Mouse (Mus musculus) kidney, embryonic 16.5 days (tissue): ENCODE data around the gene Utp6. TPM values are rescaled to one million over a fixed set of nuclear protein-coding genes. Genes with fewer than 3 reads are reported as not detected.

Experiments used
- ATAC-seq: fragments of 200-750 bp; cut with Nextera tagmentation; 2 replicates; pipeline ENCODE4 v1.8.0; 2017; ENCODE audit warnings: moderate TSS enrichment; ENCODE audit not compliant: low FRiP score, low TSS enrichment
- H3K27ac ChIP-seq: fragments of 300-500 bp; sonication (generic); 2 replicates; pipeline ENCODE4 v1.5.1; 2014; ENCODE audit warnings: low read length
- H3K27me3 ChIP-seq: fragments of 300-500 bp; sonication (generic); 2 replicates; pipeline ENCODE4 v1.6.1; 2014; ENCODE audit warnings: low read length, control low read depth, mixed read lengths; ENCODE audit not compliant: insufficient read depth
- H3K36me3 ChIP-seq: fragments of 300-500 bp; sonication (generic); 2 replicates; pipeline ENCODE4 v1.6.1; 2014; ENCODE audit warnings: low read length, control low read depth, mixed read lengths; ENCODE audit not compliant: insufficient read depth
- H3K4me1 ChIP-seq: fragments of 300-500 bp; sonication (generic); 2 replicates; pipeline ENCODE4 v1.6.1; 2014; ENCODE audit warnings: low read length, control low read depth, mixed read lengths; ENCODE audit not compliant: insufficient read depth
- H3K4me2 ChIP-seq: fragments of 300-500 bp; sonication (generic); replicated peaks from 2 replicates; pipeline ENCODE4 v1.6.1; 2014; ENCODE audit warnings: low read depth, low read length
- H3K4me3 ChIP-seq: fragments of 300-500 bp; sonication (generic); 2 replicates; pipeline ENCODE4 v1.5.1; 2014; ENCODE audit warnings: mild to moderate bottlenecking, low read length
- H3K9ac ChIP-seq: fragments of 300-500 bp; sonication (generic); replicated peaks from 2 replicates; pipeline ENCODE4 v1.6.1; 2014; ENCODE audit warnings: low read length
- H3K9me3 ChIP-seq: fragments of 300-500 bp; sonication (generic); 2 replicates; pipeline ENCODE4 v1.6.1; 2016; ENCODE audit warnings: low read length, control low read depth
- WGBS: fragments of 180-500 bp; shearing (Covaris S2); extraction: QIAGEN DNeasy Blood & Tissue Kit; methylation state at CpG from one replicate; pipeline ENCODE4 v1.1.7; 2014; 5-methylcytosine and 5-hydroxymethylcytosine counted together
- polyA plus RNA-seq: library from polyadenylated mRNA; unstranded; fragments of >200 nt; fragmentation: Nextera tagmentation; extraction: Ambion mirVana; gene quantifications from 2 replicates; pipeline ENCODE4 v1.2.1, GENCODE M21; 2015

Gene Utp6
- polyA plus RNA-seq, 1 experiment from 2014 or later, result 48.7 TPM

DNA sequence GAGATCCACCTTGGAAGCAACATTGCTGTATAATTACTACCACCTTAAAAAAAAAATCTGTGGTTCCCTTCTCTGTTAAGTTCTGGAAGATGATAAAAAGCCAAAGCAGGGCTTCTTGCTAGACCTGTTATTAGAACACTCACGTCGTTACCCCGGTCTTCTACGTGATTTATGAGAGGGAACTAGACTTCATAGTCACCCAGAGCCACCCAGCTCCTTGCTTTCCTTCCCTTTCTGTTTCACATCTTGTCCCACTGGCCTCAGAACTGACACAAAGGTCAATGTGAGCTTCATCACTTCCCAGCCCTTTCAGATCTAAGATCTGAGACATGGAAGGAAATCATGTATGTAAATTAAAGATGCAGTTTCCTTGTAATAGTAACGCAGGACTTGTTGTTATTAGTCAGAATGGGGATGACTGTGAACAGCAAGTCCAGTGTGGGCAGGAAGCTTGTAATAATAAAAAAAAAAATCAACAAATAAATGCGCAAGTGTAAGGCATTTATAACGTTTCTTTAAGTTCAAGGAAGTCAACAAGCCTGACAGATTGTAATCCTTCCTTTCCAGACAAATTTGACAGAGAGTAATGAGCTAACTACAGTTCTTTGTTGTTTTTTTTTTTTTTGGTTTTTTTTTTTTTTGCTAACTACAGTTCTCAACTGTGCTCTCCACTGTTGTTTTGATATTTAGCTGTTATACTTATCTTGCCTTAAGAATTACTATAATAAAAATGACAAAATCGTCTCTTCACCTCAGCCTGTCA, 1.2 kb upstream of the Utp6 start:
- Histone ChIP-seq H3K4me1 (peaks cover 14% of the 10 kb centered on the region), H3K36me3 (peaks cover 10% of the 10 kb centered on the region; the same call in 1 of the 2 replicates), H3K27ac (no peak overlapping the region), H3K27me3 (no peaks in the 10 kb centered on the region; the same call in 1 of the 2 replicates), H3K4me2 (peak overlapping the region; percentile 77), H3K9ac (0 out of 2 replicates have a peak overlapping the region, but pooled peaks have one; percentile 41), H3K4me3 (no peak overlapping the region; the same call in 1 of the 2 replicates), H3K9me3 (no peaks in the 10 kb centered on the region)
- 27% methylated on average over 8 of the region's 8 CpGs for WGBS
- no peak for ATAC-seq

DNA sequence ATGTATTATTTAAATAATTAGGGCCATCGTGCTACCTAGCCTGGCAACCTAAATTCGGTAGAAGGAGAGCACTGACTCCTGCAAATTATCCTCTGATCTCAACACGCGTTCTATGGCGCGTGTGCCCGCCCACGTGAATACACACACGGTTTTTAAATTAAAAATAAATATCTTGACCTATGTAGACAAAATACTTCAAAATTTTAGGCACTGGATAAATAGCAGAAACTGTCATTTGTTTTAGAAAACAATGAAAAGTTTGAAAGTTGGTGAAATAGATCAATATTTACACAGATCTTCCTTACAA, 640 bp upstream of the Utp6 start:
- ATAC-seq, result no peak
- H3K4me2 ChIP-seq, result peak overlapping the region; percentile 77

DNA sequence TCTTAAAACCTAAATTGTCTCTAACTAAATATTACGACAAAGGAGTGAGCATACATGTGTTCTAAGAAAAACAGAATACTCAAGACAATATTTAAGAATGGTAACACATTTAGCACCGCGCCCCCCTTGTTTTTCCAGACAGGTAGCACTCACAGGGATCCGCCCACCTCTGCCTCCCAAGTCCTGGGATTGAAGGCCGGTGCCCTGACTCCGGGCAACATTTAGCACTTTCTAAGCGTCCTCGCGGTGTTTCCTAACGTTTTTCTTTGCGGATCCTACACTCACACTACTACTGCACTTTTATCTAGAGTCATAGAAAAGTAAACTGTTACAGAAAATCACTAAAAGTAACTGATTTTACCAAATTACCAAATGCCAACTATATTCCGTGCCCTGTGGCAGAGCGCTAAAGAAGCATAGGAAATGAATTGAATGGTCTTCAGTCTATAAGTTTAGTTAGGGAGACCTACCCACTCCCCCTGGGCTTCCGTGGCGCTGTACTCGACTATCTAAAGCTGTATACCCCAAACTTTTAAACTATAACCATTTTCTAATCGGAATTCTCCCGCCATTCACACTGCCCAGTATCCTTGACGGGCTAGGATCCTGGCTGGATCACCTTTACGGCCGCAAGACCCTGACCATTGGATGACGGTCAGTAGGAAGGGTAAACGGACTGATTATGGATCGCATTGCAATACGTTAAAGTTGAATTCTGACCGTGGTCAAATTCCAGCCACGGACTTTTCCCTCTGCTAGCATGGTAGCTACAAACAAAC, 655 bp downstream of the Utp6 start:
- Histone ChIP-seq H3K9ac (peak overlapping the region; percentile 80), H3K9me3 (no peaks in the 10 kb centered on the region), H3K4me2 (peak overlapping the region; percentile 72), H3K4me1 (peaks cover 14% of the 10 kb centered on the region), H3K27ac (peak overlapping the region; percentile 85), H3K36me3 (peaks cover 27% of the 10 kb centered on the region), H3K27me3 (no peaks in the 10 kb centered on the region; the same call in 1 of the 2 replicates), H3K4me3 (peak overlapping the region; percentile 68)
- WGBS, result 5% methylated on average over 27 of the region's 27 CpGs
- peak; percentile 37 for ATAC-seq

More for the DNA sequence above, 640 bp upstream of the Utp6 start:
- no peak overlapping the region for H3K27ac ChIP-seq
- peaks cover 14% of the 10 kb centered on the region; the same call in 1 of the 2 replicates for H3K36me3 ChIP-seq
- WGBS, result 5% methylated on average over 9 of the region's 9 CpGs
- H3K9ac ChIP-seq, result peak overlapping the region; percentile 55
- peak overlapping the region; percentile 68 for H3K4me3 ChIP-seq
- H3K9me3 ChIP-seq, result no peaks in the 10 kb centered on the region
- no peaks in the 10 kb centered on the region; the same call in 1 of the 2 replicates for H3K27me3 ChIP-seq
- H3K4me1 ChIP-seq, result peaks cover 14% of the 10 kb centered on the region

DNA sequence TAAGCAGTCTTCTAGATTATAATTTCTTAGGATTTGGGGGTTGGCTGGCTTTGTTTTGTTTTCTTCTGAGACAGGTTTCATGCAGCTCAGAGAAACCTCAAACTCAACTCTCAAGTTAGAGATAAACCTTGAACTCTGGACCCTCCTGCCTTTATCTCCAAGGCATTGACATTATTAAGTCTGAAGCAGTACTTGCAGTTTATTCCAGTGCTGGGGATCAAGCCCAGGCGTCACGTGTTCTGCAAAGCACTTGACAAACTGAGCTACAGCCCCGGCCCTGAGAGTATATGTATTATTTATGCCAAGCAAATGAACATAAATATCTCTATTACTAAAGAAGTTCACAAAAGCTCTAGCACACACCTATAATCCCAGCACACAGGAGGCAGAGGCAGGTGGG, 14.9 kb downstream of the Utp6 start:
- ATAC-seq, result no peak
- H3K36me3 ChIP-seq, result peaks cover 65% of the 10 kb centered on the region
- no peaks in the 10 kb centered on the region for H3K27me3 ChIP-seq

DNA sequence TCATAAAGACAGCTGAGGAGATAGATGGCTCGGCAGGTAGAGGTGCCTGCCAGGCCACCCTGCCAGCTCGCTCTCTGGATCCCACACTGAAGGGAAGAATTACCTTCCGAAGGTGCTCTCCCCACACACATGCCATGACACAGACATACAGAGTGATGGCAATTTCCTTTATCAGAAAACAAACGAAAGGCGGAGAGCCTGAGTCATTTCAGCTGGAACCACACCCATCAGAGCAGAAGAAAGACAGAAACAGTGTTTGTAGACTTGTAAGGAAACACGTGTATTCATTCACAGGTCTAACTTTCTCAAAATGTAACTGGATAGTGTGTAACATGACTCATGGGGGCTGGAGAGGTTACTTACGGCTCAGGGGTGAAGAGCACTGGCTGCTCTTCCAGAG, 18.6 kb downstream of the Utp6 start:
- H3K4me1 ChIP-seq, result no peaks in the 10 kb centered on the region
- ATAC-seq, result no peak
- no peaks in the 10 kb centered on the region for H3K9me3 ChIP-seq
- no peak overlapping the region for H3K9ac ChIP-seq
- no peak overlapping the region for H3K27ac ChIP-seq
- H3K4me3 ChIP-seq, result no peak overlapping the region
- 81% methylated on average over 7 of the region's 7 CpGs for WGBS
- H3K4me2 ChIP-seq, result no peak overlapping the region
- H3K27me3 ChIP-seq, result no peaks in the 10 kb centered on the region
- peaks cover 61% of the 10 kb centered on the region for H3K36me3 ChIP-seq

More for the DNA sequence above, 14.9 kb downstream of the Utp6 start:
- no peak overlapping the region for H3K9ac ChIP-seq
- WGBS, result 94% methylated on average over 3 of the region's 3 CpGs
- no peaks in the 10 kb centered on the region for H3K4me1 ChIP-seq
- no peak overlapping the region for H3K4me3 ChIP-seq
- no peak overlapping the region for H3K27ac ChIP-seq
- H3K4me2 ChIP-seq, result no peak overlapping the region
- H3K9me3 ChIP-seq, result no peaks in the 10 kb centered on the region

DNA sequence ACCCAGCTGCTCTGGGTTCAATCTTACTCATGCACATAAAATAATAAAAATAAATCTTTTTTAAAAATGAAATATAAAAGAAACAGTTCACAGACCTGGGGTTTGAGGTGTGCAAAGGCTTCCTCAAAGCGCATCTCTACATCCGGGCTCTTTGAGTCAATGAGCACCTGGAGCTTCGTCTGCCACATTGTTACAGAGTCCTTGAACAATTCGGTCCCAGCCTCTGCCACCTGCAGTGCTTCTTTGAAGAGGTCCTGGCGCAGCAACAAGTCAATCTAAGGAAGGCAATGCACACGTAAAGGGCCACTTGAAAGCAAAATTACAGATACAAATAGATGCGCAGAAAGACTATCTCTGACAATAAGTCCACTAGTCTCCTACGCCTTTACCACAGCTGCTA, 19.1 kb downstream of the Utp6 start:
- no peak for ATAC-seq
- H3K36me3 ChIP-seq, result peaks cover 56% of the 10 kb centered on the region
- H3K4me1 ChIP-seq, result no peaks in the 10 kb centered on the region
- H3K27ac ChIP-seq, result no peak overlapping the region
- no peak overlapping the region for H3K4me2 ChIP-seq
- no peaks in the 10 kb centered on the region for H3K9me3 ChIP-seq
- no peak overlapping the region for H3K9ac ChIP-seq
- no peaks in the 10 kb centered on the region for H3K27me3 ChIP-seq
- no peak overlapping the region for H3K4me3 ChIP-seq
- WGBS, result 94% methylated on average over 8 of the region's 8 CpGs

DNA sequence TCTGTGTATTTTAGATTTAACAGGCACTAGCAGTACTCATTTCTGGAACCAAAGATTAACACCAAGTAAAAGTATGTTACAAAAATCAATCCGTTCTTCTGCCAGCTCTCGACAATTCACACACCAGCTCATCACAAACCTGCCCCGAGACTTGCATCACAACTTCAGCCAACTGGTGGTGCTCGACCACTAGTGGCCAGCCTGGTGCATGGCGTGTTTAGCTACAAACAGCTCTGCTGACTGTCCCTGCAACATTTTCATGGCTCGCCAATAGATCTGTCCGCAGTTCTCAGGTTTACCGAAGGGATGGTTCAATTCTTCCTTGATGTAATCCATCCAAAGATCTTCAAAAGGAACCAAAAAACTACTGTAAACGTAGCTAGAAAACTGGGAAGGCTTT, 26.4 kb downstream of the Utp6 start:
- Histone ChIP-seq H3K27ac (no peak overlapping the region), H3K4me2 (no peak overlapping the region), H3K9me3 (no peaks in the 10 kb centered on the region), H3K4me3 (no peak overlapping the region), H3K9ac (no peak overlapping the region), H3K4me1 (no peaks in the 10 kb centered on the region), H3K36me3 (peaks cover 45% of the 10 kb centered on the region), H3K27me3 (no peaks in the 10 kb centered on the region)
- 89% methylated on average over 9 of the region's 9 CpGs for WGBS
- ATAC-seq, result no peak

DNA sequence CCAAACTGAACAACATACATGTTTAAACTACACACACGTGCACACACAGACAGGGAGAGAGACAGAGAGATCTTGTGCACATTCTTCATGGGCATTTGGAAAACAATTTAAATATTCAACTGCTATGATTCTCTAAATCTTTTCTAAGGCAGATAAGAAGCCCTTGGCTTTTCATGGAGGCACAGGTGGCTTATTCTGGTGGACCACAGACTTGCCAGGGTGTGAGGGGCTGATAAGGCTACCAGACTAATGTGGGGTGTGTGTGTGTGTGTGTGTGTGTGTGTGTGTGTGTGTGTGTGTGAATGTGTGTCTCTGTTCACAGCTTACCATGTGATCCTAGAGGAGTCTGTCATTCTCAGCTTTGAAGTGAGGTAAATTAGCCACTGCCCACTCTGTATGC, 39.4 kb downstream of the Utp6 start:
- ATAC-seq, result no peak
- WGBS, result 88% methylated on average over 1 of the region's 1 CpGs

DNA sequence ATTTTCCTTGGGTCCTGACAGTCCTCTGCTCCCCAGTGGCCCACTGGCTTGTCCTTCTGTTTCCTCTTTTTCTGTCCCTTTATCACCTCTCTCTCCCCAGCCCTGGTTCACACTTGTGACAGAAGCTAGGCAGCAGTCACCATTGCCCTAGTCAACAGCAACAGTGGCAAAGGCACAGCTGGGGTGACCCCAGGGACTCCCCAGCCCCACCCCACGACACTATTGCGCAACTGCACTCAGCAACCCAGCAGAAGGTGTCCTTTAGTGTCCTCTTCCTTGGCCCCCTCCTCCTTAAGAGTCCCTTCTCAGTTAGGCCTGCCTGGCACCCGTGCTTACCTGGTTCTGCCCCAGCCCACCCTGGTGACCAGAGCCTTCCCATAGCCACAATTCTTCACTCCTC, 40.0 kb downstream of the Utp6 start:
- no peak for ATAC-seq
- no peaks in the 10 kb centered on the region for H3K36me3 ChIP-seq
- 69% methylated on average over 3 of the region's 3 CpGs for WGBS

More for the DNA sequence above, 39.4 kb downstream of the Utp6 start:
- Histone ChIP-seq H3K4me3 (no peak overlapping the region), H3K9me3 (no peaks in the 10 kb centered on the region), H3K9ac (no peak overlapping the region), H3K4me2 (no peak overlapping the region), H3K36me3 (no peaks in the 10 kb centered on the region), H3K4me1 (peaks cover 11% of the 10 kb centered on the region; the same call in 1 of the 2 replicates), H3K27me3 (no peaks in the 10 kb centered on the region), H3K27ac (no peak overlapping the region)

More for the DNA sequence above, 40.0 kb downstream of the Utp6 start:
- no peak overlapping the region for H3K9ac ChIP-seq
- H3K4me3 ChIP-seq, result no peak overlapping the region
- no peaks in the 10 kb centered on the region for H3K9me3 ChIP-seq
- H3K27me3 ChIP-seq, result no peaks in the 10 kb centered on the region
- no peak overlapping the region for H3K27ac ChIP-seq
- H3K4me2 ChIP-seq, result no peak overlapping the region
- H3K4me1 ChIP-seq, result peaks cover 11% of the 10 kb centered on the region; the same call in 1 of the 2 replicates
